Mouse (Mus musculus) forelimb bud, embryonic 11.5 days (tissue): Measurements from ENCODE around the gene Bdh1.
A peak's percentile ranks its signal among the peaks of the same experiment; 100 is the strongest.

ENCODE experiments used
- DNase-seq: peaks from one replicate; pipeline ENCODE4 v3.0.0-alpha.2; 2012; ENCODE audit warnings: low read depth, low spot score

The Bdh1 gene

DNA sequence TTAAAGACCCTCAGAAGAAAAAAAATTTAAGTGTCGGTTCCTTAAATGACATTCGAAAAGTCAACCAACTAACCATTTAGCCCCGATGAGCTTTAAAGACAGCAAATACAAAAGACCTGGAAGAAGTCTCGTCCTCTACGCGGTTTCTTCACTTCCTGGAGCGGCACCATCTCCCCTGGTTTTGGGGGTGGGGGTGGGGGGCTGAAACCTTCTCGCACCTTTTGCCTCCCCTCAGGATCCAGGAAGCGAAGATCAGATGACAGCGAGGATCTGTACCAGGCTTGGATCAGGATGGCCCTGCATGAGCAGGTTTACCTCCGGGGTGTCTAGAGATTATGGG is 6.2 kb downstream of the Bdh1 start:
- no peak for DNase-seq

DNA sequence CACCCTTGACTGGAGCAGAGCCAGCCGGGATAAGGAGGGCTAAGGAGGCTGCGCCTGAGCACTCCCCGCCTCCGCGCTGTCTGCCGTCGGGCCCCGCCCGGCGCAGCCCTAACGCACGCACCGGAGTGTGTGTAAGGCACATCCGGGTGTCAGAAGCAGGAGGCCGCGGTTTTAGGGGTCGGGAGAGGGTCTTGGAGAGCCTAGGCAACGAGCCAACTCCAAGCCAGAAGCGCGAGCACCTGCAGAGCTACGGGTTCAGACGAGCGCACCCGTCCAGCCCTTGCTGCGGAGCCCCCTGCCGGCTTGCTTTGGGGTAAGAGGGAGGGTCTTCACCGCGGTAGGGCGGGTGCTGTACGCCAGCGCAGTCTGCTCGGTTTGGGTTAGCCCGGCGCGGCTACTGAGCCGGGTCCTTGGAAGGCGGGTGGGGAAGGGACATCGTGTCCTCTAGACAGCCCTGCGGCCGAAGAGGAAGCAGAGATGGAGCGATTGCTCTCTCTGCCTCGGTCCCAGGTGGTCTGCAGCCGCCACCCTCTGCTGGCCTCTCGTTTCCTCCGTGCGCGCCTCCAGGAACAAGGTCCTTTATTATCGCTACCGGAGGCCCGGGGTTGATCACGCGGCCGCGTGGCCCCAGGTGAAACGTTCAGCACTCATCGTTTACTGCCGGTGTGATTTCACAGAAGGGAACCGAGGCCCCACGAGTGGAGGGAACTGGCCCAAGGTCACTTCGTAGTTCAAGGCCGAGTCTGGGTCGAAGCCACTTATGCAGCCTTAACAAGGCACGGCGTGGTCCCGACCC is 6.8 kb downstream of the Bdh1 start:
- peak; percentile 39 for DNase-seq

DNA sequence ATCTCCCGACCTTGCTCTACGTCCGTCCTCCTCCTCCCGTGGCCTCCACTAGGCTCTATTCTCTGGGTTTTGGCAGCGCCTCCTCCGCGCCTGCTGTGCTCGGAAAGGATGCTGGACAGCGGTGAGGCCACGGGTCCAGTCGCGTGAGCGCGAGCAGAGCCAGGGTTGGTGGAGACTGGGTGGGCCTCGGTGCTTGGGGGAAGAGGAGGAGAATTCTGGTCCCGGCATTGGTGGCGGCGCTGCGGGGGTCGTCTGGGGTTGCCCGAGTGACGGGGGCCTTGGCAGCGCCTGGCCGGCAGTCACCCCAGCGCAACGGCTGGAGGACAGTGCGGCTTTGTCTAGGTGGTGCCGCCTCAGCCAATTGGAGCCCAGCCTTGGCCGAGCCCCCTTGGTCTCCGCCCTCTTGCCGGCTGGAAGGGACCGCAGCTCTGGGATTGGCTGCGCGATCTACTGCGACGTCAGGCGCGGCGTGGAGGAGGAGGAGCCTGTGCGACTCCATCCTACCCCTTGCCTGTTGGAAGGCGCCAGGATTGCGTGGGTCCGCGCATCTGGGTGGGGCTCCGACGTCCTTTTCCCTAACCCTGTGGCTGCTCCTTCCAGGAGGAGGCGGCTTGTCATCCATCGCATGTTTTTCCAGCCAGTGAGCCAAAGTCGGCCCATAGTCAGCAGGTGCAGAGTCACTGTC is 7.5 kb downstream of the Bdh1 start:
- peak; percentile 93 for DNase-seq

DNA sequence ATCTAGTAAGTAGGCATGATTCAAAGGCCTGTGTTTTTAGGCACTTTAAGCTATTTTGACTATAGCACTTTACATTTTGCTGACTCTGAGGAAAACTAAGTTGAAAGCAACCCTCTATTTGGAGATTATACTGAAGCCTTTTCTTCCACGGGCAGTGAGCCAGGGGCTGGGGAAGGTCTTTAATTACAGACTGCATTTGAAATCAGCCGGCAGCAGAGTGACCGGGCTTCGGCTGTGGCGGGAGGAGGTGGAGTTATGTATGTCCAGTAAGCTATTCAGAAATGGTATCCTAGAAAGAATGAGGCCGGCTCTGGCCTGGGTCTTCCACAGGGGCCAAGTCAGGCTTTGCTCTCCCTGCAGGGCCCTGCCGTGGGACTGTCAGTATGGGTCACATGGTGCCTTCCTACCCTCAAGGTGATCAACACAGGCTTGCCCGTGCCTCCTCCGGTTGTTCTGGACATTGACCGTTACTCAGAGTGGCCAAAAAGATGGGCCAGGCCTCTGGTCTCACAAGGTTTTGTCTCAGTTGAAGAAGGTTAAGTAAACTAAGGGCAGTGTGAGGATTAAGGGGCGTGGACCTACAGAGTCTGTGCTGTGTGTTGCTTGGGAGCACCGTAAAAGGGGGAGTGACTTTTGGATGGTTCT is 11.5 kb downstream of the Bdh1 start:
- no peak for DNase-seq

DNA sequence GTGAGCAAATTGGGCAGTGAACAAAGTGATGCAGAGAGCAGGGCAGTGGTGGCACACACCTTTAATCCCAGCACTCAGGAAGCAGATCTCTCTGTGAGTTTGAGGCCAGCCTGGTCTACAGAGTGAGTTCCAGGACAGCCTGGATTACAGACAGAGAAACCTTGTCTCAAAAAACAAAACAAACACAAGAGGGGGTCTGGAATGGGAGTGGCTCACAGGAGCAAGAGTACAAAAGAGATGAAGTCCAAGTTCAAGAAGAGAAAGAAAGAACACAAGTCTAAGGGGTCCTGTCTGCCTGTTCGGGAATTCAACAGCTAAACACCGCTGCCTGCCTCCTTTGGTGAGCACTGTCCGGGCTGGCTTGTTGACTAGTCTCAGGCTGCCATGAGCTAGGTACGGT is 13.1 kb downstream of the Bdh1 start:
- no peak for DNase-seq

DNA sequence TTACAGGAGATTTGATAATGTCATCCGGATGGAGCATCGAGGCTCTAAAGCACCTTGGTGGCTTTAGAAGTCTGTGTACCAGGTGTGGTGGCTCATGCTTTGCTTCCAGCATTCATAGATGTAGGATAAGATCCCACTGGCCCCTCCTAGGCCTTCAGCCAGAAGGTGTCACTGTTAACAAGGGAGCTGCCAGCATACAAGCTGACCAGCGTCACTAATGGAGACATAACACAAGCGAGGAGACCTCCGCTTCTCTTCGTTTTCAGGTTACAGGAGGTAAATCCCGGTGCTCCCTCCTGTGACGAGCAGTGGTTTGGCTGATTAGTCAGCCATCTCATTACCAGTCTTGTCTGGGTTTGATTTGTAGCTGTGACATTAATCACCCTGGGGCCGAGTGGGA is 14.0 kb downstream of the Bdh1 start:
- no peak for DNase-seq

DNA sequence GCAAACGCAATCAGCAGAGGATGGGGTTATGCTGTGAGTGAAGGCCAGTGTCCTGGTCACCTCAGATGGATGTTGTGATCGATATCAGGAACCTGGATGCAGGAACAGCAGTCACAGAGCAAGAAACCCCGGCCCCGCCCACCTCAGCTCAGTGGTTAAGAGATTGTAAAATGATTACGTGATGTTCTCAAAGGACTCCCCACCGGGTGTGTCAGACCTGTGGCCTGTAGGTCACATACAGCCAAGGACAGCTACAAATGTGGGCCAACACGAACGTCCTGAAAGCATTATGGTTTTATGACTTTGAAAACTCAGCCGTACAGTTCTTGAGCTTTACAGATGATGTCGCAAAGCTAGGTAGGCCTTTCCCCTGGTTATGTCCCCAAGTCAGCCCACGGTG is 15.3 kb downstream of the Bdh1 start:
- no peak for DNase-seq

DNA sequence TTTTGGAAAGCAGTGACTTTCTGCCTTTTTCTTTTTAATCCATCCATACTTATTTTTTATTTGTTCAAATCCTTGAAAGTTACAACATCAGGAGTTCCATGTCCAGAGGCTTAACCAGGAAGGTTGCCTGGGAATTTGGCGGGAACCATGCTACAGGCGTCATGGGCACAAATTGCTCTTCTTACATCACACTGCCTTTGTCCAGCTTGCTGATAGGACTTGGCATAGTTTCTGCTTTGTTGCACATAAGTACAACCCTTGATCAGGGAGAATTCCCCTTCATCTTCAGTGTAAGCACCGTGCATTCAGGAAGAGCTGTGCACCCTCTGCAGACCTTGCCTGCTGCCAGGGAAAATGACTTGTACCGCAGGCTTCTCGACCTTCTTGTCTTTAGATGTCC is 17.4 kb downstream of the Bdh1 start:
- no peak for DNase-seq

DNA sequence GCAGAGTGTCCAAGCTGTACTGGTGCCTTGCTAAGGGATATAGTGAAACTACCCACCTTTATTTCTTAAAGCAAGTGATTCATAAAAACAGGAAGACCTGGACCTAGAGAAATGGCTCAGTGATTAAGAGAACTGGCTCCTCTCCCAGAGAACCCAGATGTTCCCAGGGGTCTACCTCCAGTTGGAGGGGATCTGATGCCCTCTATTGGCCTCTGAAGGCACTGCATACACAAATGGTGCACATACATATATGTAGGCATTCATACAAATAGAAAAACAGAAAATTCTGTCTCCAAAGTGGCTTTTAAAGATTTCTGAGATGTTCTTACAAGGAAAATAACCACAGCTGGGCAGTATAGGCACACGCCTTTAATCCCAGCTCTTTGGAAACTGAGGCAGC is 18.0 kb downstream of the Bdh1 start:
- no peak for DNase-seq

DNA sequence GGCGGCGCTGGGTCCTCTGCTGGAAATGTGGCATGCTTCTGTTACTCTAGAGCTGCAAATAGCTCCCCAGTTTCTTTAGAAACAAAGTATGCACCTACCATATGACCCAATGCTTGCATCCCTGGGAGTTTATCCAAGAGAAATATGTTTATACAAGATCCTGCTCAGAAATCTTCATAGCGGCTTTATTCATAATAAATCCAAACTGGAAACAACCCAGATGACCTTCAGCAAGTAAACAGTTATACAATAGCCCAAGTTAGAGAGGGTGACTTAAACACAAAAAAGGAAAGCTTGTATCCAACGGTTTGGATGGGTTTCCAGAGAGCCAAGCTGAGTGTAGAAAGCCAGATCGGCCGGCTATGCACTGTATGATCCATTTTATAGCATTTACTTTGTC is 22.4 kb downstream of the Bdh1 start:
- DNase-seq, result no peak

DNA sequence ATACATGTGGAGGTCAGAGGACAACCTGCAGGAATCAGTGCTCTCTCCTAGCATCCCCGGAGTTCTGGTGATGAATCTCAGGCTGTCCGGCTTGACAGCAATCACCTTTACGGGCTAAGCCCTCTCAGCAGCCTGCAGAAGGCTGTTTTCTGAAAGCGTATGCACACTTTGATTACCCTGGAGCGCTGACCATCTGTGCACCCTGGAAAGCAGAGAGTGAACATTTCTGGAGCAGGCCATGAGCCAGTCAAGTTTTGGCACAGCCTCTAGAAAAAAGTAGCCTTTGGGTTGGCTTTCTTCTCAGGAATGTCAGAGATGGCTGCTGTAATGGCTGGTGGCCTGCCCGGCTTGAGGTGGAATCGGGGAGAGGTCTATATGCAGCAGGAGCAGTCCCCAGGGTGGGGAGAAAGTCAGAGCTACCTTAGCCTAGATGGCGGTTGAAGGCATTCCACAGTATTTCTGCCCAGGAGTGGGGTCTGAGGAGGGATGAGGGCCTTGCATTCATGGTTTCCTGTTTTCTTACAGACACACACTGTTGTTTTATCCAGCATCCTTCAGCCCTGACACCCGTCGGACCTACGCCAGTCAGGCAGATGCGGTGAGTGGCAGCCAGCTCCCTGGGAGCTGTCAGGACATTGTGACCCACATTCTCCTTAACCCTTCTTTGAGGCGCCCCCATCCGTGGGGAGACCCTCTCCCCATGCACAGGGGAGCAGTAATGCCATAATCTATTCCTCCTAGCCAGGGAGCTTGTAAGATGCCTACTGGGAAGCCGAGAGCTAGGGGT is 24.2 kb downstream of the Bdh1 start:
- no peak for DNase-seq

DNA sequence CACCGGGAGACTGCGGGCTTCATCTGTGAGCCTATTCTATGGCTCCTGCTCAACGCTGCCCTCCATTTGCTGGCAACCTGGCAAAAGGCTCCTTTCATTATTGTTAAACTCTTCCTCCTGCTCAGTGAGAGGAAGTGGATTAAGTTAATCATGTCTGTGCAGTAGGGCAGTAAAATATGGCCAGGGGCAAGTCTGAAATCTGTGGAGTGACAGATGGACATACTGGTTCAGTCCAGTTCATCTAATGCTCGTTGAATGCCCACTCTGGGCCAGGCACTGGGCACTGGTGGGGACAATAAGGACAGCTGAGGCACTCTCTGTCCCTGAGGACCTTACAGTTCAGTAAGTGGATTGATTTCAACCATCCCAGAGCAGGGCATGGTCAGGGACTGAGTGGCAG is 27.9 kb downstream of the Bdh1 start:
- no peak for DNase-seq

DNA sequence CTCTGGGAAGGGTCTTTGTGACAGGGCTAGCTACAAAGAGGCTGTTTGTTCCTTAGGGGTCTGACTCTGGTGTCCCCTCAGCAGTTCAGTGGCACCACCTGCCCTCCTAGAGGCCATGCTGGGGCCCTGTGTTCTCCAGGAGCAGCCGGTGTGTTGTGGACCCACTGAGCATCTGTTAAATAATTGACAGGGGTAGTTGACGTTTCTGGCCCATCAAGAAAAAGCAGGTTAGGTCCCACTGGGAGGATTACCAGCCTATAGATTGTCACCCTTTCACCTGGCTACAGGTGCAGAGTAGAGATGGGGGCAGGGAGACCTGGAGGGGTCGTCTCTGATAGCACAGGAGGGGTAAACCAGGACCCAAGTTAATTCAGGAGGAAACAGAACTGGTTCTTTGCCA is 29.2 kb downstream of the Bdh1 start:
- no peak for DNase-seq

DNA sequence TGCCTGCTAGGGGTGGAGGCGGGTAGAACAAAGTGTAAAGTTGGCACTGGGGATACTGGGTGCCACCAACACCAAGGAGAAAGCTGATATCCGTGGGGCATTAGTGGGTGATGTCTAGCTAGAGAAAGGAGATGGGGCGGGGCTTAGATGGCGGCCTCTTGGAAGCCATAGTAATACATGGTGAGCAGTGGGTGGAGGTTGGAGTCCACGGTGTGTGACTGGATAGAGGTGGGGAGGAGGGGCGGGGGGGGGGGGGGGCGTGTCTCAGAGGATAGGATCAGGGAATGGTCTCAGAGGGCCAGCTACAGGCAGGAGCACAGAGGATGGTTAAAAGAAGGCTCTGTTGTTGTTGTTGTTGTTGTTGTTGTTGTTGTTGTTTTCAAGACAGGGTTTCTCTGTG is 30.4 kb downstream of the Bdh1 start:
- no peak for DNase-seq

DNA sequence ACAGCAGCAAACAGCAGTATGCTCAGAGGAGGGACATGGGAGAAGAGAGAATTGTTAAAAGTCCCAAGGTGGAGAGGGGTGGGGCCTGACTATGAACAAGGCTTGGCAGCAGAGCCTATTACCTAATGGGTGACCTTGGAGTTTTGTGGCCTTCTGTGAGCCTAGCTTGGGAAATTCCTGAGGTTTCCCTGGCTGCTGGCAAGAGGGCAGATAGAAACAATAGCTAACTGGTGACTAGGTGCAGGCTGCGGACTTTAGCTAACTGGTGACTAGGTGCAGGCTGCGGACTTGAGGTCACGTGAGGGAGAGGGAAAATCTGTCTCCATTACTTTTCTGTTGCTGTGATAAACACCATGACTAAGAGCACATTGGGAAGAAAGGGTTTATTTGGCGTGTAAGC is 31.9 kb downstream of the Bdh1 start:
- DNase-seq, result no peak

DNA sequence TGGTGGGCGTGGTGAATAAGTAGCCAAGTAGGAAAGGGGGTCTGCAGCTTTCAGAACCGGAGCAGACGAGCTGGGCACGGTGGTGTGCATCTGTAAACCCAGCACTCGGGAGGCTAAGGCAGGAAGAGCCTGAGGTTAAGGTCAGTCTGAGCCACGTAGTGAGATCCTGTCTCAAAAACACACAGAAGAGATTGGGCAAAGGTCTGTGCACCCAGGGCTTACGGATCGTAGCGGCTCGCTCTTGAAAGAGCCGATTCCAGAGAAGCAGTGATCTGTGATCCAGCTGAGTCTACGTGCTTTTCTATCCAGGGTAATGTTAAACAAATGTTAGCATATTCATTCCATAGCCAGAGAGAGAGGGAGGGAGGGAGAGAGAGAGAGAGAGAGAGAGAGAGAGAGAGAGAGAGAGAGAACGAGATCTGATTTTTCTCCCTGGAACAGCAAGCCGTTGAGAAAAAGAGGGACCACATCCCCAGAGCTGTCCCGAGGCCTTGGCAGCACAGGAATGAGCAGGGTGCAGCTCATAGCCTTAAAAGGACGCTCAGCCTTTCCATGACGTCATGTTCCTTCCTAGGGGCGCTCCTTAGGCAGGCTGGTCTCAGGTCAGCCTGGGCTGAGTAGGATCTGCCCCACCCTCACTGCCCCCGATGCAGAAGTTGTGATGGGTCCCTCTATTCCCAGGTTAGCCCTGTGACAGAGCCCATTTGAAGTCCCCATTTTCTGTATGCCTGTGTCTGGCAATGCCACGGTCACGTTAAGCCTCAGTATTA is 33.4 kb downstream of the Bdh1 start:
- no peak for DNase-seq

DNA sequence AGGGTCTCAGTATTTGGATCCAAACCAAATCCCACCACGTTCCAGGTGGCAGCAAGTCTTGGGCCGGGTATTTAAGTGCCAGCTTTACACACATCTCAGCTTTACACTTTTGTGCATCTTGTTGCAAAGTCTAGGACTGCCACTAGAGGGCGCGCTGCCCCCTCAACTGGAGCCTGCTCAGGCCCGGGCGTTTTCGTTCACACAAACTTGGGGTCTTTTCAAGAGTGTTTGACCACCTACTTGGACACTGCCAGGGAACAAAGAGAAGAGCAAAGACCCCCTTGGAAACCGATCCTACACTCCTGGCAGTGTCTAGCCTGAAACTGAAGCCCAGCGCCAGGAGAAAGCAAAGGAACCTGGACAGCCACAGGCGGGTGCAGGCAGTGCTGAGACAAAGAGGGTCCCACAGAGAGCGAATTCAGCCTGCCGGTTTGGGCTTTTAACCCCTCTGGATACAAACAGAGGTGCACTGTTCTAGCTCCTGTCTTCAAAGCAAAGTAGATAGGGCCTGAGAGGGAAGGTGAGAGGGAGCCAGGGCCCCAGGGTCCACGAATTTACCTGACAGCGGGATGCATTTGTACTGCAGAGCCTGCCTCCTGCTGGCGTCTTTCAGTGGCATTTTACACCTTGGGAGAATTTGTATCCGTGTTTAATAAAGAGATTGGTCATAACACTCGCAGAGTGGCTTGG is 36.3 kb downstream of the Bdh1 start:
- peak; percentile 89 for DNase-seq

DNA sequence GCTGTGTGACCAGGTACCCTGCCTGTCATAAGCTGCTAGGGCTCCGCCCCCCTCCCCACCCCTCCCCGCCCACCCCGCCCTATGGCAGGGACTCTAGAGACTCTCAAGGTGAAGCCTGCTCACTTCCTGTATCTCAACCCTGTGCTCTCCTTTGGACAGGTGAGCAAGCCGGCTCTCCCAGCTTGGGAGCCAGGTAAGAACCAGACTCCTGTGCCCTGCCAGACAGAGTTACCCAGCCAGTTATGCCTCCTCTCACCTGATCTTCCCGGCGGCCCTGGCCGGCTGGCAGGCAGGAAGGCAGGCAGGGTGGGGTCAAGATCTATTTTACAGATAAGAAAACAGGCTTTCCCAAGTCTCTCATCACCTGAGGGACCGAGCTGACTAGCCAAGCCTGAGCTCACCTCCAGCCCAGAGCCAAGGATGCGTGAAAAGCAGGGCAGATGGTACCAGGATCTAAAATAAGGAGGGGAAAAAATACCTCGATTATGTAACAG is 37.9 kb downstream of the Bdh1 start:
- no peak for DNase-seq

DNA sequence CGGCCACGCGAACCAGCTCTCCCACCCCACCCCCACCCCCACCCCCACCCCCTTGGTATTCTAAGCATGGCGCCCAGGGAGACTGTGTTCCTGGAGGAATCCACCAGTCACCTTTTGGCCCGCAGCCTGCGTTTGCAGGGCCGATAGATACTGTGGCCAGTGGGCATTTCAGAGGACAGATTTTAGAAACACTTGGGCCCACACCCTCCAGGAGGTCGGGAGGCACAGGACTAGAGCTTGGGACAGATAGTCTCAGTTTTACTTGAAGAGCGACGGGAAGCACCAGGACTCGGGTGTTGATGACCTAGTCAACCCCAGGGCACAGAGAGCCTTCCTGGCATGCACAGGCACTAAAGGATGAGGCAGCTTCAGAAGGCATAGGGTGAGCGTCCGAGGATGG is 38.4 kb downstream of the Bdh1 start:
- no peak for DNase-seq

DNA sequence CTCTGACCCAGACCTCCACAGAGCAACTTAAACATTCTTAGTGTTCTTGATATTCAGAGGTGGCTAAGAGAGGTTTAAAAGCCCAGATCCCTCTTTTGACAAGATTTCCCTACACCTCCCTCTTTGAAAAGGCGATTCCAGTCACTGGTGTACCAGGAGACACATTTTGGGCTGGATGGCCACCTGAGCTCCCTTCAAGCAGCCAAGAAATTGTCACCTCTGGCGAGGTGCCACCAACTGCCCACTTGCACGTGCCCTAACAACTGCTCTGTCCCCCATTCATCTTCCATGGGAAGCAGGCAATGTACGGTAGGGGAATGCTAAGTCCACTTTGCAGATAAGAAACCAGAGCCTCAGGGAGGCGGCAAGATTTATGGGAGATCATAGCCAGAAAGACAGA is 39.0 kb downstream of the Bdh1 start:
- no peak for DNase-seq
